Mouse (Mus musculus) Patski (cell line): Measurements from ENCODE around the gene Gm28308. TPM values are rescaled to one million over a fixed set of nuclear protein-coding genes. Genes with fewer than 3 reads are reported as not detected.

ENCODE experiments used
- ATAC-seq: fragments of 100-300 bp; one replicate; pipeline ENCODE4 v1.8.0; 2021
- CTCF ChIA-PET: fragments of 350-600 bp; sonication (Branson Sonifier 250); formaldehyde crosslinking; loops from one replicate; lab custom pipeline; 2022; ENCODE audit warnings: inconsistent platforms; lab: Charles Lee
- POLR2A ChIA-PET: fragments of 350-600 bp; sonication (Branson Sonifier 250); formaldehyde crosslinking; loops from one replicate; lab custom pipeline; 2022; ENCODE audit warnings: antibody characterized with exemption, inconsistent platforms; lab: Charles Lee
- DNase-seq: peaks from one replicate; pipeline ENCODE4 v3.0.0-alpha.2; 2011; ENCODE audit warnings: low read depth, low spot score
- H3K27me3 ChIP-seq: fragments of 371-371 bp; one replicate; pipeline ENCODE4 v1.5.1; 2021
- CTCF ChIP-seq: fragments of 100-300 bp; IDR thresholded peaks from one replicate; pipeline ENCODE4 v1.5.1; 2021
- in situ Hi-C: fragments of 300-500 bp; cut with MboI; formaldehyde crosslinking; loops from 3 replicates; pipeline ENCODE4 v1.11.1; 2018; ENCODE audit warnings: low pct_unique_long_range_greater_than_20kb, mixed read lengths
- polyA plus RNA-seq: library from polyadenylated mRNA; unstranded; gene quantifications from one replicate; pipeline ENCODE4 v1.2.3, GENCODE M21; 2021

Gene Gm28308
- polyA plus RNA-seq, 1 experiment from 2014 or later, result 8.7 TPM

- ATAC-seq, result no peak
- no peak for TF ChIP-seq CTCF
- in situ Hi-C loops, result loop anchor here (25.0 kb wide), 1 partner anchor 1254 kb away; no protein-coding TSS in a partner anchor
- ChIA-PET POLR2A (interaction anchor here (0.7 to 37.4 kb wide), 6 partner anchors 11 to 771 kb away, joined by 3 to 778 read pairs (median 5); partner anchors contain the start of genes 5730596B20Rik, Cbx3, Gm28308 and Hnrnpa2b1), CTCF (interaction anchor here (0.7 to 3.4 kb wide), 13 partner anchors 9 to 81 kb away, joined by 3 to 20 read pairs (median 4); partner anchors contain the start of genes Hoxa7 and Hoxa9)
- DNase-seq, result no peak
- H3K27me3 ChIP-seq, result no peaks in the 10 kb centered on the region
These were observed 28.0 kb upstream of the Gm28308 start for GRCm38 (mm10) chr6:52241001-52241621.

DNA sequence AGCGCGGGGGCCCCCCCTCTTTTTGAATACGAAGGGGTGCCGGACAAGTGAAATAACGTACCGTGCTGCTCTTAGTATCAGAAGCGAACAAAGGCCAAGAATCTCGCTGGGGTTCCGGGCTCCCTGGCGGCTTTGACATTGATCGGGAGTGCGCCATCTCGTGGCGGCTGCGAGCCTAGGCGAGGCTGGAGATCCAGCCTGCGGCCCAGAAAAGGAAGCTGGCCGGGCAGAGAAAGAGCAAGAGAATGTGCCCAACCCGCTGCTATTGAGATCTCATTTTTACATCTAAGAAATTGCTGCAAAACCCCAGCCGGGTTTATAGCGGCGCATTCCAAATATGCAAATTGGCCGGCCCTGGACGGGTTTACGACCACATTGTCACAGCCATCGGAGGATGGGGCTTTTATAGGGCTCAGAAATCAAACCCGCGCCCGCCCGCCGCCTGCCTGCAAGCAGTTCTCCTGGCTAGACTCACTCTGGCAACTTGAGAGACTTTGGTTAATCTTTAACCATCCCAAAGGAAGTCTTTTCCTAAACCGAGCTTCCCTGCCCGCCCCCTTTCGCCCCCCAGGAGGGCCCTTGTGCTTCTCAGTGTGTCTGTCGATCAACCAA is 27.4 kb upstream of the Gm28308 start, which contains the start of gene Hoxa10:
Gene Hoxa10, minus strand, starts transcription at position 466 of the 612 bp plus-strand sequence.
- ATAC-seq (peak; percentile 59), DNase-seq (no peak)
- TF ChIP-seq CTCF, result no peak
- CTCF ChIA-PET, result interaction anchor here (0.7 to 3.4 kb wide), 15 partner anchors 9 to 80 kb away, joined by 3 to 20 read pairs (median 4); partner anchors contain the start of genes Hoxa7 and Hoxa9
- in situ Hi-C loops, result loop anchor here (25.0 kb wide), 1 partner anchor 1253 kb away; no protein-coding TSS in a partner anchor
- H3K27me3 ChIP-seq, result no peaks in the 10 kb centered on the region
- POLR2A ChIA-PET, result interaction anchor here (0.7 to 37.4 kb wide), 7 partner anchors 12 to 771 kb away, joined by 3 to 778 read pairs (median 4); partner anchors contain the start of genes 5730596B20Rik, Cbx3, Gm28308 and Hnrnpa2b1

- no peaks in the 10 kb centered on the region for H3K27me3 ChIP-seq
- in situ Hi-C loops, result loop anchor here (25.0 kb wide), 1 partner anchor 1253 kb away; no protein-coding TSS in a partner anchor
- ATAC-seq, result no peak
- DNase-seq, result no peak
- ChIA-PET POLR2A (interaction anchor here (1.3 to 37.4 kb wide), 6 partner anchors 7 to 599 kb away, joined by 3 to 778 read pairs (median 6); partner anchors contain the start of genes 5730596B20Rik, Gm28308, Hoxa3 and Hoxa5), CTCF (interaction anchor here (1.0 to 3.4 kb wide), 10 partner anchors 10 to 56 kb away, joined by 3 to 20 read pairs (median 4); partner anchors contain the start of genes Hoxa7 and Hoxa9)
- no peak for TF ChIP-seq CTCF
These were observed 26.7 kb upstream of the Gm28308 start for GRCm38 (mm10) chr6:52239625-52240388.

DNA sequence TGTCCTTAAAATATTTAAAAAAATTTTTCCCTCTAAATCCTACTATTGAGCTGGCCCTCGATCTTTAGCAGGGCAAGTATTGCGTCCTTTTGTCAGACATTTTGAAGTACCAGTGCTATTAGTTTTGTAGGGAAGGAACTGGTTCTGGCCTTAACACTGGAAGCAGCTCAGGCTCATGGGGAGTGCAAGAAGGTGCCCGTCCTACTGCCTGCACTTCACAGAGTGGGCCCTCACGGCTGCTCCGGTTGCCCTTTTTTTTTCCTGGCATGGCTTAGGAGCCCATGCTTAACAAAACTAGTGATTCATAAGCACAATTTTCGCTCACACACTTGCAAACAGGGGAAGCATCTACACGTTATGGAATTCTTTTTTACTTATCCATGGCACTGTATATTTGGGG is 25.8 kb upstream of the Gm28308 start:
- TF ChIP-seq CTCF, result no peak
- DNase-seq (no peak), ATAC-seq (no peak)
- POLR2A ChIA-PET, result interaction anchor here (1.4 to 37.4 kb wide), 4 partner anchors 8 to 61 kb away, joined by 4 to 778 read pairs (median 192); partner anchors contain the start of genes 5730596B20Rik, Gm28308, Hoxa3 and Hoxa5
- in situ Hi-C loops, result loop anchor here (25.0 kb wide), 1 partner anchor 1252 kb away; no protein-coding TSS in a partner anchor
- H3K27me3 ChIP-seq, result no peaks in the 10 kb centered on the region
- CTCF ChIA-PET, result interaction anchor here (1.4 to 3.4 kb wide), 5 partner anchors 9 to 236 kb away, joined by 3 to 20 read pairs (median 5); partner anchors contain the start of genes Hoxa7 and Hoxa9

GRCm38 (mm10) chr6:52238155-52238545 is 25.0 kb upstream of the Gm28308 start:
- in situ Hi-C loops, result loop anchor here (25.0 kb wide), 1 partner anchor 1251 kb away; no protein-coding TSS in a partner anchor
- ChIA-PET POLR2A (interaction anchor here (0.7 to 37.4 kb wide), 4 partner anchors 9 to 1485 kb away, joined by 3 to 778 read pairs (median 192); partner anchors contain the start of genes 5730596B20Rik, Gm28308, Hoxa3 and Hoxa6), CTCF (interaction anchor here (1.0 to 3.4 kb wide), 6 partner anchors 8 to 237 kb away, joined by 3 to 20 read pairs (median 5); partner anchors contain the start of genes Hoxa7 and Hoxa9)
- no peak for TF ChIP-seq CTCF
- no peak for DNase-seq
- no peak for ATAC-seq
- H3K27me3 ChIP-seq, result no peaks in the 10 kb centered on the region

DNA sequence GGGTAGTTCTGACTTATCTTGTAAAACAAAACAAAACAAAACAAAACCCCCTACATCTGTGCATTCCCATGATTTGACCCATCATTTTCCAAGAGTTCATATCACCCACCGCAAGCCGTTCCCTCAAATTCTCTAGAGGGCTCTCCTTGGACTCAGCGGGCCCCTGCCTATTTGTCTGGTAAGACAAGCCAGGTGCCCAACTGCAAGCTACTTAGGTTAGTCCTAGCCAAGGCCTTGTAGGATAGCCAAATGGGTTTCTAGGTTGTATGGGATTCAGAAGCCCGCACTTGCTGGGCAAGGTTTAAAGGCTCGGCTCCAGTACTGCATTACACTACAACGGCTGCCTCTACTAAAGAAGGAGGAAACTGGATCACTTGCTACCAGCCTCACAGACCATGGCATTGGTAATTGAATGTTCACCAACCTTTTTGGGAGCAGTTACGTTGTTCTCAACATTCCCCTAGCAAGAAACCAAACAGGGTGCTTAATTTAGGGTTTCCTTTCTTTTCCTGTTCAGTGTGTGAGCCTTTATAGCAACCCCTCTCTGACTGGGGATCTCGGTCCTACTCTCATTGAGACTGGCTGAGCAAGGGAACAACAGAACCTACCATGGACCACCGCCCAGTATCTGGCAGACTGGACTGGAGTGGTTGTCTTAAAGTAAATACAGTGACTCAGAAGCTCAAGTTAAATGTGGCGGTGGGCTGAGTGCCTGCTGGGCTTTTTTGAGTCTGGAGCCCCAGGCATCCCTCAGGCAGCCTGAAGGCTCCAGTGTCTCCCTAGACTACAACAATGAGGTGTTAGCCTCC is 24.4 kb upstream of the Gm28308 start:
- in situ Hi-C loops, result loop anchor here (25.0 kb wide), 1 partner anchor 1250 kb away; no protein-coding TSS in a partner anchor
- no peak for ATAC-seq
- POLR2A ChIA-PET, result interaction anchor here (0.7 to 37.4 kb wide), 6 partner anchors 1 to 1485 kb away, joined by 3 to 778 read pairs (median 192); partner anchors contain the start of genes 5730596B20Rik, Gm28308, Hoxa10 and Hoxa11

DNA sequence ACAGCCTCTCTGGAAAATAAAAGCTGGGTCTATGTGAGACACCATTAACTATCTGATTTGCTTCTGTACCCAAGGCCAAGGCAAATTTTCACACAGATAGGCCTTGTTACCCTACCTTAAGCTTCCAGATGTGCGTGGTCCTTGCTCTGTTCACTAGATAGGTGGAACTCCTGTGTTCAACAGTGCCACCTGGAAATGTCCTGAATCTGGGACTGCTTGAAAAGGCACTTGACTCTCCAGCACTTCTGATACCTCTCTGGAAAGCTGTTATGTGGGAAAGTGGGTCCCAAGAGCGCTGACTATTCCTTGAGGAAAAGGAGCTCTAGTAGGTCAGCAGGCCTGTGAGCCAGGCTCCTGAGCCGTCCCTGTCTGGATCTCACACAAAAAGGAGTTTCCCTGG is 23.7 kb upstream of the Gm28308 start:
- POLR2A ChIA-PET, result interaction anchor here (1.0 to 37.4 kb wide), 4 partner anchors 2 to 233 kb away, joined by 3 to 778 read pairs (median 578); partner anchors contain the start of genes 5730596B20Rik, Gm28308, Hoxa10 and Hoxa11
- in situ Hi-C loops, result loop anchor here (25.0 kb wide), 1 partner anchor 1250 kb away; no protein-coding TSS in a partner anchor
- CTCF ChIA-PET, result interaction anchor here (1.6 to 2.3 kb wide), 3 partner anchors 16 to 22 kb away, joined by 4 to 18 read pairs (median 11); partner anchors contain the start of genes Gm28308, Hoxa3 and Hoxa7
- H3K27me3 ChIP-seq, result no peaks in the 10 kb centered on the region
- ATAC-seq, result no peak
- no peak for TF ChIP-seq CTCF
- DNase-seq, result no peak

More for the DNA sequence above, 24.4 kb upstream of the Gm28308 start:
- CTCF ChIA-PET, result interaction anchor here (1.0 to 3.4 kb wide), 8 partner anchors 7 to 236 kb away, joined by 4 to 20 read pairs (median 8); partner anchors contain the start of genes Gm28308, Hoxa3, Hoxa7 and Hoxa9
- no peak for TF ChIP-seq CTCF
- no peaks in the 10 kb centered on the region for H3K27me3 ChIP-seq
- DNase-seq, result no peak

DNA sequence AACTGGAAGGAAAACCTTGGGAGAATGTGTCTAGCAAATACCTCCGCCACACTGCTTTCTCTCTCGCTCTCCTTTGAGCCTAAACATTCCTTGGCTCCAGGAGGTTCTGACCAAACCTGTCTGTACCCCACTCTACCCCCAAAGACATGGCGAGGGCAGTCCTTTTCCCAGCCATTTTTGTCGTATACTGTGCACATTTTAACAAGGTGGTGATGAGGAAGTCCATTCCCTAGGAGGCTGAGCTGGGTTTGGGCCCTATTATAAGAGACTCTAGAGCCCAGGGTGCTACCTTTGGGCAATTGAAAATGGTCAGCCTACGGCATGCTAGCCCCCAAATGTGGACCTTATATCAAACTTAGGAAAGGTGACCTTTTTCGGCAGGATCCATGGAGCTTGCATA is 22.7 kb upstream of the Gm28308 start:
- no peaks in the 10 kb centered on the region for H3K27me3 ChIP-seq
- ChIA-PET POLR2A (interaction anchor here (21.2 to 37.4 kb wide), 3 partner anchors 3 to 58 kb away, joined by 378 to 778 read pairs (median 778); partner anchors contain the start of genes 5730596B20Rik, Gm28308, Hoxa10 and Hoxa11), CTCF (interaction anchor here (0.9 to 2.3 kb wide), 6 partner anchors 9 to 61 kb away, joined by 3 to 18 read pairs (median 4); partner anchors contain the start of genes Gm28308, Hoxa11, Hoxa3 and Hoxa7)
- TF ChIP-seq CTCF, result no peak
- in situ Hi-C loops, result loop anchor here (25.0 kb wide), 1 partner anchor 1249 kb away; no protein-coding TSS in a partner anchor
- DNase-seq (no peak), ATAC-seq (no peak)
